Mouse (Mus musculus): ENCODE data around the gene Shd.

Gene Shd

DNA sequence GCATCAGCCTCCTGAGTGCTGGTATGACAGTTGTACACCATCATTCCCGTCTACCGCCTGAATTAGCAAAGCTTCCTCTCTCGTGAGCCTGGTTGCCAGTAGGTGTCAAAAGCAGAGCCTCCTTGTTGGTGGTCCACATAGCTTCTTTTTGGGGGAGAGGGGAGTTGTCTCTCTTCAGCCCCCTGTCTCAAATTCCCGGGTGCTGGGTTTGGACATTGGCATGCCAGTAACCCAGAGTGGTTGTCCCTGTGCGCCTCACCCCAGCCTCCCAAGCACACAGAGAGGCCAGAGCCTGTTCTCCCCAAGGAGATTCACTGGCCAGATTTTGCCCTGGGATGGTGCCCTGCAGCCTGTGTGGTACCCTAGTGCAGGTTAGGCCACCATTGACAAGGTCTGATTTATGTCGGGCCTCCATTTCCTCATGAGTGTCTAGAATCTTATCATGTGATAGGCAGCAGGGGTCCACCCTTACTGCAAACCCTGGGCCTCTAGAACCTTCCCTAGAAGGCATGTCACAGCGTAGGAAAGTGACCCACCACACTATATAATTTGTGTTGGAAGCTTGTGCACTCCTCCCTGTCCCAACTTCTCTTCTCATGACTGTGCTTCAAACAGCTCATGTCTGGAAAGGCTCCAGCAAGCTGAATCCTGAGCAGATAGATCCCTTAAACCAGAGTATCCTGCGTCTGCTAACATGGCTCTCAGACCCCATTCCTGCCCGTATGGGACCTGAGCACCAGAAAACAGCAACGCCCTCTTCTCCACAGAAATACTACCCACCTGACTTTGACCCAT lies 10.1 kb upstream of the Shd start:
- DNase-seq = no peak

DNA sequence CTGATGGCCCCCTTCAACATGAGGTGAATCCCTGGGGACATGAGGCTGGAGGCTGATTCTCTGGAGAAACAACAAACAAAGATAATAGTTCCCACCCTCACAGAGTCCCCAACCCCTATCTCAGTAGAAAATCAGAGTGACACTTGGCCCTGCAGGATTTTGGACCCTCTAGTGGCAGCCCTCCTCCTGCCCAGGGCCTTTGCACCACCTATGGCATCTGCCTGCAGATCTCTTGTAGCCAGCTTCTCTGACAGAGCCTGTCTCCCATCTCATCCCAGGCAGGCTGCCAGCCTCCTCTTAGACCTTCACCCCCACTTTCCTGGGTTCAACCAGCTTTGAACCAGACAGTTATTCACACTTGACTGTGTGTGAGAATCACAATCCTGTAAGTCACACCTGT lies 9.5 kb upstream of the Shd start:
- DNase-seq = no peak

DNA sequence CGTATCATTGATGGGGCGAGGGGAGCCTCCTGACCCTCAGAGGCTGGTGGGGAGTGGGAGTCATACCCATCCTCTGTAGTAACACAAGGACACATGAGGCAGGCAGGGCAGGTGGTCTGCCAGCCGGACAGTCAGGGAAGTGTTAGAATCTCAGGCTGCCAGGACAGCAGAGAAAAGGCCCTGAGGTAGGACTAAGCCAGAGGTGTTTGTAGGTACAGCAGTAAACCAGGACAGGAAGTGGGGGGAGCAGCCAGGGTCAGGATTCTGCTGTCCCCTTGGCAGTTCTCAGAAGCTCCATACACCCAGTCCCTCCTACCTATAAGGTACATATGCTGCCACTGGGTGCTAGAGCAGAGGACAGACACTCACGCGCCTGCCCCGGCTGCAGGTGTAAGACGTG lies 8.6 kb upstream of the Shd start:
- no peak for DNase-seq

DNA sequence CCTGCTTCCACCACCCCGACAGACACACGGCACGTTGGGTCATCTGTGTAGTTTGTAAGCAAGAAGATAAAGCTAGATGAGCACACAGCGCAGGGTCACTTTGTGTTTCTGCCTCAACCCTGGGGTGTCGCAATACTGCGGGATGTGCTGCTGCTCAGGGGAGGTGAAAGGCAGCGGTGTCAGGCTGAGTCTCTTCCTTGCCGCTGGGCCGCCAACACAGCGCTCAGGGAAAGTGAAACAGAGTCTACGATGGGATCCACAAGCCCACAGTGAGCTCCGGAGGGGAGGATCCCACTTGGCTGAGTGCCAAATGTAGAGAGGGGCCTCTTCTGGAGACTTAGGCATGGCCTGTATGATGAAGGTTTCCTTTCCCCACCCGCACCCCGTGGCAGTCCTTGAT lies 7.1 kb upstream of the Shd start:
- DNase-seq = no peak

DNA sequence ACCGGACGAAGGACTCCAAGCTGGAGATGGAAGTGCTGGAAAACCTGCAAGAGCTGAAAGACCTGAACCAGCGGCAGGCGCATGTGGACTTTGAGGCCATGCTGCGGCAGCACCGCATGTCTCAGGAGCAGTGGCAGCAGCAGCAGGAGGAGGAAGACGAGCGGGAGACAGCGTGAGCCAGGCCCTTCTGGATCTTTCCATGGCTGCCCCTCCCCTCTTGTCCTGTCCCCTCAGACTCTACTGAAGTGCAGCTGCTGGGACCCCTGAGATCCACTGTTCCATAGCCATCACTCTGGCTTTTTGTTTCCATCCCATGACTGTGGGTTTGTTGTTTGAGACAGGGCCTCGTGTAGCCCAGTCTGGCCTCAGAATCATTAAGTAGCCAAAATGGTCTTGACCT lies 5.8 kb upstream of the Shd start:
- no peak for DNase-seq

DNA sequence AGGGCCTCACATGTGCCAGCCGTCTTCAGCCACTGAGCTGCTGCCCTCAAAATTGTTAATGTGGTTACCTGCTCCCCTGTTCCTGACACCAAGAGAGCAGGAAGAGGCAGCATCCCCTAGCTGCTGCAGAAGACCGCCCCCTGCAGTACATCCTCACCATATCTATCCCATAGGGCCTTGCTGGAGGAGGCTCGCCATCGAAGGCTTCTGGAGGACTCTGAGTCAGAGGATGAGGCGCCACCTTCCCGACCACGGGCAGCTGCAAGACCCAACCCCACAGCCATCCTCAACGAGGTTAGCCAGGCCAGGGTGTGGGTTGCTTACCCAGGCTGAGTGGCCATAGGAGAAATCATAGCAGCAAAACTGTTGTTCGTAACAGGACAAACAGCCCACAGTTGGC lies 5.3 kb upstream of the Shd start:
- no peak for DNase-seq

DNA sequence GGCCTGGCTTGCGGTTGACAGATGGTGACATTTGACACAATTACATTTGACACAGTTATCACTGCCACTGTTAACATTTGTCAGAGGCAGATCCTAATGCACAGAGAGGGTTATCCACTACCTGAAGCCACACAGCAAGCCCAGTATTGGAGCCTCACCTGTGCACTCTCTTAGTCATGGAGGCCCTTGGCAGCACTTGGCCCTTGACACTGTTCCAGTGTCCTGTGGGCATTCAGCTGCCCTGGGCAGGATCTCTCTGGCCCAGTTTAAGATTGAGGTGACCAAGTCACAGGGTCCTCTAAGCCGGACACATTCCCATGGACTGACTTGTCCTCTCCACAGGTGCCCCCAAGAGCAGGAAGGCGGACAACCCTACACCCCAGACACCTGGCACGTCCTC lies 3.1 kb upstream of the Shd start:
- DNase-seq = no peak

DNA sequence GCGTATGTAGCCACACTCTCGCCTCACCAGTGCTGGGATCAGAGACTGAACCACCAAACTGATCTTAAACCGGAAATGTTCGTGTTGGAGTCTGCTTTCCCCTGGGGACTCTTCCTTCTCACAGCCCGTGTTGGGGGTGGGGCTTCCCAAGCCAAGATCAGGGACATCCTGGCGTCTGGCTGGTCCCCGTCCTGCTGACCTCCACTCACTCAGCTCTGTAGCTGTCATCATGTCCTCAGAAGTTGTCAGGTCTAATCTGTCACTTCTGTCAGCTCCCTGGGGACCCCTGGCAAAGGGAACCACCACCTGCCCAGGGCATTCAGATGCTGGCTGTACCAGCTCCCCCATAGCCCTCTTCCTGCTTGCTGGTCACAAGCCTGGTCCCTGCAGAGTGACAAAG lies 2.1 kb upstream of the Shd start:
- peak; percentile 54 for DNase-seq

DNA sequence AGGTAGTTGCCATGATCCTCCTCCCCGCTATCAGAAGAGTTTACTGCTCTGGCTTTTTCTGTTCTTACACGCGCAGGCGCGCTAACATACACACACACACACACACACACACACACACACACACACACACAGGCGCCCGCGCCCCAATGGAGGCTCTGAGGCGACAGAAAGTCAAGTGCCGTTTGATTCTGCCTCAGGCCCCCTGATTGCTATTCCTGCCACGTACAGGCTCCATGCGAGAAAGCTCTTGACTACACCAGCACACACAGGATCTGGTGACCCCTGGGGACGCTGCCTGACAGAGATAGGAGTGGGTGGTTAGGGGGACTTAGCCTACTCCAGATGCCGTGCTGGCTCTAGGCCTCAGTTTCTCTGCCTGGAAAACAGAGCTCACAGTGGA lies 707 bp upstream of the Shd start:
- DNase-seq = peak; percentile 63

DNA sequence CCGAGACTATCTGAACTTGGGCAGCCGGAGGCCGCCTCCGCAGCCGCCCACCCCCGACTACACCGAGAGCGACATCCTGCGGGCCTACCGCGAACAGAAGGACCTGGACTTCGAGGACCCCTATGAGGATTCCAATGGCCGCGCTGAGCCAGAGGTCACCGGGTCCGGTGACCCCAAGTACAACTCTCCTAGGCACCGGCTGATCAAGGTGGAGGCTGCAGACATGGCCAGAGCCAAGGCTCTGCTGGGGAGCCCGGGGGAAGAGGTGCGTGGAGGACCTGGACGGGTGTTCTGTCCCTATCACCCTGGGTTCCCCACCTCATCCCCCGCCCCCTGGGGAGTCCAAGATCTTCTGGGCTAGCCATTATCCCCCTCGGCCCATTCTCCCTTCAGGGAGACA lies 1.2 kb downstream of the Shd start:
- DNase-seq = no peak

DNA sequence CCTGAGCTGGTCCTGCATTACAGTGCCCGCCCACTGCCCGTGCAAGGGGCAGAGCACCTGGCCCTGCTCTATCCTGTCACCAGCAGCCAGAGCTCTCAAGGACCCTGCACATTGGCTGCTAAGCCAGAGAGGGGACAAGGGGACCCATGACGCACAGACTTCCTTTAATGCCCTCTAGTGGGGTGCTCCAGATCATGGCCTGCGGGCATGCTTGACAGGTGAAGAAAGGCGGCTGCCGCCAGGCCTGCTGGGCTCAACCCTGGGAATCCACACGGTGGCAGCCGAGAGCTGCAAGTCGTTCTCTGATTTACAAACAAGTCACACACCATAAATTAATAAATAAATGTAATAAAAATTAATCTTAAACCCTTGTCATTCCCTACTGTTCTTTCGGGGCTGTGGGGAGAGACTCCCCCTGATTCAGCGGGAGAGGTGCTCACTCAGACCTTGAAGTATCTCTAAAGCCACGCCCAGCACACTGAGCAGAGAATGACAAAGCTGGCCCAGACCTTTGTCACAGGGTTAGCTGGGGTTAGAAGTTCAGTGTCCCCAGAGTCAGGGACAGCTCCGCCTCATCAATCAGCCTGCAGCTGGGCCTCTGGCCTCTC lies 6.1 kb downstream of the Shd start:
- peak; percentile 85 for DNase-seq

DNA sequence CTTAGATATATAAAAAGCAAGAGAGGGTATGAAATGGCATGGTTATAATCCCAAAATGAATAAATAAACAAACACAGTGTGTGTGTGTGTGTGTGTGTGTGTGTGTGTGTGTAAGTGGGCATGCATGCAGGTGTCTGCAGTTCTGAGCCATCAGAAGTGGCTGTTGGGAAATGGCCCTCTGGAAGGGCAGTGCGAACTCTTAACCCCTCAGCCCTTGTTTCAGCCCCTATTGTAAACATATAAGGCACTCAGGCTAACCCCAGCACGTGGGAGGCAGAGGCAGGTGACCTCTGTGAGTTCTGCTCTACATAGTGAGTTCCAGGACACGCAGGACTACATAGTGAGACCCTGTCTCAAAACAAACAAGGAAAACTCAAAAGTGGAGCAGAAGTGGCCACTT lies 7.0 kb downstream of the Shd start:
- DNase-seq = no peak

DNA sequence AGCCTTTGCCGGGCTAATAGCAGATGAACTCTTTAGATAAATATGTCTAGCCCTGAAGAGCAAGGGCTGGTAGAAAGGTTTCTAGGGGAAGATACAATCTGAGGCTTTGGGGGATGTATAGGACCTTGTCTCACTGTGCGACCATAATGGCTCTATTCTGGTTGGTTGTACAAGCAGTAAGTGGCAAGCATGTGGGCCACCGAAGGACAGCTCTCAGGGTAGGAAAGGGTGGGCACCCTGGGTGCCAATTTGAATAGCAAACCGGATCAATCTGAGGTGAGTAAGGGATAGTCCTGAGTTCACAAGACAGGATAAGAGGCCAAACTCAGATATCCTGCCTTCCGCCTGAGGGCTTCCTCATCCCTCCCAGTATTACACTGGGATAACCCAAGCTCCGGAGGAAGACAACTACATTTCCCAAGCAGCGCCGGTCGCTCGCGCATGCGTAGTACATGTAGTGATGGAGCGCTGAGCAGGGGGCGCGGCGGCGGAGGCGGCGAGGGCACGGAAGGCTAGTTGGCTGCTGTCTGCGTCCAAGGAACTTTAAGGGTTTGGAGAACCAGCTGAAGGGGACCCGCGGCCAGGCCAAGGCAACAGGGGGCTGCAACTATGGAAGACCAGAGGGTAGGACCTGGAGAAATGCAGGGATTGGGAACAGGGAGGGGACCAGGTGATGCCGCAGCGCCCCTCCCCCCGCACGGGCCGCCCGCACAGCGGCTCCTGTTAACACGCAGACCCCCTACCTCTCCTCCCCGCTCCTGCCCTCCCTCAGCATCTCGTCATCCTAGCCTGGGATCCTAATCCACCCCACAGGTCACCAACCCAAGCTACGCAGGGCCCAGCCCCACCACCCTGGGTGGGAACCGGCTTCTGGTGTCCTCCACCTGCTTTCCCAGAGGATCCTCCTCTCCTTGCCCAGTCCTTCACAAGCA lies 16.0 kb downstream of the Shd start, which contains the start of gene Fsd1:
Gene Fsd1, plus strand, starts transcription at position 480 of the 932 bp plus-strand sequence.
- DNase-seq = no peak

DNA sequence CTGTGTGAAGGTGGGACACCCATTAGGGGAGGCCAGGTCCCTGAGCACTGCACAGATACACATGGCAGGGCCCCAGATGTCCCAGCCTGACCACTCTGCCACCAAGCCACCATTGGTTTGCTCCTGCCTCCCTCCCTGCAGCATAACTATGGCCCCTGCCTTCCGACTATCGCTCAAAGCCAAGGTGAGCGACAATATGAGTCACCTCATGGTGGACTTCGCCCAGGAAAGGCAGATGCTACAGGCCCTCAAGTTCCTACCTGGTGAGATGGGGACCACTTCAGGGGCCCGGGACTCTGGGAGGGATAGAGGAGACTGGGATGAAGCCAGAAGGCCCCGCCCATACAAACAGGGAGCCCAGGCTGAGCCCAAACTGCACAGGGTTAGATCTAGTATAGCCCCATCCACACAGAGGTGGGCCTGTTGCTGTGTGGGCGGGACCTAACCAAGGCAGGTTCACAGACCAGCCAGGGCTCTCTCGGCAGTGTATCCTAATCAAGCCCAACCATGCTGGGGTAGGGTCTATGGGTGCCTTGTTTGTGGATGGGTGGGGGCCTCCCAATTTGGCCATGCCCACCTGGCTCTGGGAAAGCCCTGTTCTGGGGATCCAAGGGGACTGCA lies 20.1 kb downstream of the Shd start:
- no peak for DNase-seq

DNA sequence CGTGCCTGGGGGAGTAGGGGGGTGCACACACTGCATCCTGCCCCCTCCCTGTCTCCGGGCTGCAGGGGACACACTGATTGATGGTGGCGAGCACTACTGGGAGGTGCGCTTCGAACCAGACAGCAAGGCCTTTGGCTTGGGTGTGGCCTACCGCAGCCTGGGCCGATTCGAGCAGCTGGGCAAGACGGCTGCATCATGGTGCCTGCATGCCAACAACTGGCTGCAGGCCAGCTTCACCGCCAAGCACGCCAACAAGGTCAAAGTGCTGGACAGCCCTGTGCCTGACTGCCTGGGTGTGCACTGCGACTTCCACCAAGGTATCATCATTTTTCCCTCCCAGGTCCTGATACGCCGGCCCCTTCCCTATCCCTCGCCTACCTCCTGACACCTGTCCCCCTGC lies 25.7 kb downstream of the Shd start:
- peak; percentile 80 for DNase-seq

DNA sequence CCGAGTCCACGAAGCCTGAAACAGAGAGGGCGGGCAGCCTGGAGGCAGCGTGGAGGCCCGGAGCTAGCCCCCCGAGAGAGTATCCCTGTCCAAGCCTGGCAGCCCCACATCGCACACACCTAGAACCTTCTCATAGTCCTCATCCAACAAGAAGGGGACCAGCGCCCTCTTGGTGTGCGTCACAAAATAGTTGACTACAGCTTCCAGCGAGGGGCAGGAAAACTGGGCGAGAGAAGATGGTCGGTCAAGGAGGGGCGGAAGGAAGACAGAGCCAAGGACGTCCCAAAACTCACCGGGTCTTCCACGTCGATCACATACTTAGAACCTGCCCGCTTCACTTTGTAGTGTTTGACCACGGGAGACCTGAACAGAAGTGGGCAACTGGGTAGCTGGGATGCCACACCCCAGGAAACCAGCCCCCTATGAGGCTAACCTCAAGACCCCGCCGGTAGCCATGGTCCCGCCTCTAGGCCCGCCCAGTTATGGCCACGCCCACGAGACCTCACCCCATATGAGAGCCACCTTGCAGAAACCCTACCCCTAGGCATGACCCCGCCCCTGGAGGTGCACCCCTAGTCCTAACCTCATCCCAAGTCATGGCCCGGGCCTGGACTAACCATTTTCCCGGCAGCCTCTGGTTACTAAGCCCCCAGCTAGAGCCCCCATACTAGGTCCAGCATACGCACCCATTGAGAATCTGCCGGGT lies 29.7 kb downstream of the Shd start:
- DNase-seq = no peak

DNA sequence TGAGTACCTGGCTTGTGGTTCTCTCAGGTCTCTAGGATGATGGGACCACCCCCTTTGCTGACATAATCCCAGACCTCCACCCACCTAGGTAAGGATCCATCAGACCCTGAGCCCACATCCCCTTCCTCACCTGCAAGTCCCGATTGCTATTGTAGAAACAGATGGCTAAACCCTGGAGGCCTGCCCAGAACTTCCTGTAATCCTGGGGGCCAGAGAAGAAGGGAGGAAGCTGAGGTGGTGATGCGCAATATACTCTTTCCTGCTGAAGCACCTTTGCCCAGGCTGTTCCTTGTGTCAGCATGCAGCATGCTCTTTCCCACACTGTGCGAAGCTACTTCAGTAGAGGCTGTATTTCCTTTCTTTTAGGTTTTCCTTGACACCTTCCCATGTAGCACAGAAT lies 32.7 kb downstream of the Shd start:
- no peak for DNase-seq

DNA sequence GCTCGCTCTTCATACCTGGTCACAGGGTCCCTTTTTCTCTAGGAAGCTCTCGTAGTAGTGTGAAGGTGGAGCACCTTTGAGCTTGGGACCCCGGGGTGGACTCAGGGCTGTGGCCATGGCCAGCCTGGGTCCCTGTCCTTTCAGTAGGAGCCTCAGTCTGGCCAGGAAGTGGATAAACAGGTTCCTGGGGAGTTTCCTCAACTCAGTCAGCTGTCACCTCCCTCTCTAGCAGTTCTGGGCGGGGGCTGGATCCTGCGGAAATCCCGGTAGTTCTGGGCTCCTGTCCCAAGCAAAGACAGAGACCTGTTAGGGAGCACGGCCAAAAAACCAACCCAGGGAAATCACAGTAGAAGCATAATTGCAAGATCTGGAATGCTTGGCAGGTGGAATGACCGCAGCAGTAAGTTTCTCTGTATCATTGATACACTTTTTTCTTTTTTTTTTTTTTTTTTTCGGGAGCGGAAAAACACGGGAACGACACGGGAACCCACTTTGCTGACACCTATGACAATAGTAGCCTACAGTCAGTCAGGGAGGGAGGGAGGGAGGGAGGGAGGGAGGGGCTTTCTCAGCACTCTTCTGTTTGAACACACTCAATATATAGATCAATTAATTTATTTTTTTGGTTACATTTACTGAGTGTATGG lies 35.3 kb downstream of the Shd start, which contains the start of the genes Stap2 and Mpnd:
Gene Stap2, minus strand, starts transcription at position 170 of the 647 bp plus-strand sequence.
Gene Mpnd, plus strand, starts transcription at position 297 of the 647 bp plus-strand sequence.
- DNase-seq = peak; percentile 62

DNA sequence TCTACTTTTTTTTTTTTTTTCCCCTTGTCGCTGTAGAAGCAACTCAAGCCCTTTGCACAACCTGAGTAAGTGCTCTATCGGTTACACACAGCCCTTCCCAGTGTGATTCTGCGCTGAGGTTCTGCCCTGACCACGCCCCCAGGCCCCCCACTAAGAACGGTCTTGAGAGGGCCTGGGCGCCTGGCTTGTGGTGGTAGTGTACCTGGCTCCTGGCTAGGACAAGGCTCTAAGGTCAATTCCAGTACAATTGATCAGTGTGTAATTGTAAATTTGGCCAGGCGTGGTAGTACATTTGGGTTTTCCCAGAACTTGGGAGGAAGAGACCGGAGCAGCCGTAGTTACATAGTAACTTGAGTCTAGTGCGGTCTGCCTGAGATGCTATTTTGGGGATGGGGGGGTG lies 36.7 kb downstream of the Shd start:
- no peak for DNase-seq

DNA sequence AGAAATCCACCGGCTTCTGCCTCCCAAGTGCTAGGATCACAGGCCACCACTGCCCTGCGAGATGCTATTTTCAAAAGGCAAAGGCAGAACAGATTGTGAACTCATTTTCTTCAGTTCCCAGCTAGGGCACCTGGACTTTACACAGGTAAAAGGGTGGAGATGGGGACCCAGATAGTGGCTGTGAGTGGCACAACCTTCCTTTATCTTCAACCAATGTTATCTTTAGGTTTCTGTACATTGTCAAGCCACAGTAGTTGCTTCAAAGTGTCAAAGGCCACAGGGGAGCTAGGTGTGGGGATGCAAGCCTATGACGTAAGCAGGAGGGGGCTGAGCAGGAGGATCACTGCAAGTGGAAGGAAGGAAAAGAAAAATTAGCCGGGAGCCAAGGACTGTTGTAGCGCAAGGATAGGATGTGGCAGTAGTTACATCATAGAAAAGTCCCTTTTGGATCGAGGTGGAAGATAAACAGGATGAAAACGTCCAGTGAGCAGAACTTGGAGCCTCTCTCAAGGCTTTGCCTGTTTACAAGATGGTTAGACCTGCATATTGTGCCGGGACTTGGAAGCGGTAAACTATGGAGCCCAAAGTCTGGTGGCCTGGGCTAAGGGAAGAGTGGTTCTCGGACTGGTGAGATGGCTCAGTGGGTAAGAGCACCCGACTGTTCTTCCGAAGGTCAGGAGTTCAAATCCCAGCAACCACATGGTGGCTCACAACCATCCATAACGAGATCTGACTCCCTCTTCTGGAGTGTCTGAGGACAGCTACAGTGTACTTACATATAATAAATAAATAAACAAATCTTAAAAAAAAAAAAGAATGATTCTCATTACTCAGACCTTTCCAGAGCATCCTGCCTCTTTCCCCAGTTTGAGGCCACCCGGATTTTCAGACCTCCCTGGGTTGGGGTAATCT lies 37.4 kb downstream of the Shd start:
- no peak for DNase-seq

Measured in kidney, adult 9 months (tissue).